Mouse (Mus musculus) neutrophil, adult 59 days (primary cell): ENCODE data around the gene Gjb5. TPM values are rescaled to one million over a fixed set of nuclear protein-coding genes. Genes with fewer than 3 reads are reported as not detected.

Experiments
- total RNA-seq, 2 experiments: library from RNA; stranded (reverse); gene quantifications; 1 replicate in 1 of 2; 2 replicates in 1 of 2; pipeline ENCODE4 v1.2.4; 2023

Gjb5 gene
- not detected for total RNA-seq

DNA sequence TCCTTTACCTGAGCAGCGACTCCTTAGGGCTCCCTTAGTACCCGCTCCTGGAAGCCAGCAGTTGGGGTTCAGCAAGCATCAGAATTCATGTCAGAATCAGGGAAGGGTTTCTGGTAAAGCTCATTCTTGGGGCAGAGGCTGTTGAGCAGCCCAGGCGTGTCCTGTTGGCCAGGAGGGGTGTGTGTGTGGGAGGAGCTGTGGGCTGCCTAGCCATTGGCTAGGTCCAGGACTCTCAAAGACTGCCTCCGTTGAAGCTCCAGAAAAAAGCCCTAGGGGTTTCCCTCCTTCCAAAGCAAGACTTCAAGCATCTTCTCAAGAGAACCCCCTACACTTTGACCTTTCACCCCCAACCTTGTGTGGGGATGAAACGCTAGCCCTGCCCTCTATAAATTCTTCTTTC, at the start of gene Gjb5:
Gjb5 (minus strand) TSS at position 164 of the 400 bp plus-strand sequence.

DNA sequence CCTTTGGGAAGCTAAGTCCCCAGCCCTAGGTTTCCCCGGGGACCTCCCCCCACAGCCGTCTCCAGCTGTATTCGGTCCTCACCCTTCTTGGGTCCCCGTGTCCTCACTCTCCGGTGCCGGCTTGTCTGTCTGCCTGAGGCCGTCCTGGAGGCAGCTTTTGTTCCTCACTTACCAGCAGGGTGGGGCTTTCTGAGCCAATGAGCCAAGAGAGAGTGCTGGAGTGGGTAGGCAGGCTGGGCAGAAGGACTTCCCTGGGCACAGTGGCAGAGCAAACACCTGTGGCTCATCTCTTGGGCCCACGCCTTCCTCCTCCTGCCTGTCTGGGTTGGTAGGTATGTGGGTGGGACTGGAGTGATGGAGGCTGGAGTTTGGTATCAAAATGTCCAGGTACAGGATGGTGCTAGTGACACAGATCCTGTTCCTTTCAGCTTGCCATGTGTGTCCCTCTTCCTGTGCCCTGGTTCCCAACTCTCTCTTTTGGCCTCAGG, 4.0 kb downstream of the Gjb5 start, which contains the start of gene Gjb4:
Gjb4 (minus strand) TSS at position 131 of the 488 bp plus-strand sequence.

DNA sequence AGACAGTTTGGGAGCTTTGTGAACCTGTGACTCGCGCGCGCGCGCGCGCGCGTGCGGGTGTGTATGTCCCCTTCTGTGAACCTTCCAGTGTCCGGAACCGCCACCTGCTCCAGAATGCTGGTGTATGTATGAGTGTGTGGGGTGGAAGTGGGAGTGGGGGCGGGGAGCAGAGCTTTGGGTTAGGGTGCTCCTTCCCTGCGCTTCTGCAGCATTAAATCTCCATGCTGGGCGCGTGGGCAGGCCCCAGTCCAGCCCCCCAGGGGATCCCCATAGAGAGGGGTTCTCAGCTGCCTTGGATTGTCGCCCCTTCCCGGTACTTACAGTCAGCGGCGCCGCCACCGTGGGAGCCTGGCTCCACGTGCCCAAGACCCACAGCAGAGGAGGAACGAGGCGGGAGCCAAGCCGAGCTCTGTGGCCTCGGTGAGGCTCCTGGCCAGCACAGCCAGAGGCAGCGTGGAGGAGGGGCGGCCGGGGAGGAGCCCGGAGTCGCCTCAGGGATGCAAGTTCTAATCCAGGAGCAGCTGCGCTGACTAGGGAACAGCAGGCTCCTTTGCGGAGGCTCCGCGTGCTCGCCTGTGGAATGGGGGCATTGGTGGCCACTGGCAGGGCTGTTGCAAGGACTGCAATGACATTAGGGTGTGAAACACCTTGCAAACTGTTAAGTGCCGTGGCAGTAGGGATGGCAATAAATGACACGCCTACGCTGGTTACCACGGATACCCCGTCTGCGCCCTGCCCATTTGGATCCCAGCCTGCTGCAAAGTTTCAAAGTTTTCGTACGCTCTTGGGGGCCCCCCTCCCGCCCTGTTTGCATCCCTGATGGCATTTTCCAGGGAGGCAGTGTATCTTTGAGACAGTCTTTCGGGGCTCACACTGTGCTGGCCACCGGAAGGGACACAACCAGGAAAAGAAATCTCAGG, 27.5 kb downstream of the Gjb5 start, which contains the start of gene Gjb3:
Gjb3 (minus strand) TSS at position 664 of the 920 bp plus-strand sequence.

DNA sequence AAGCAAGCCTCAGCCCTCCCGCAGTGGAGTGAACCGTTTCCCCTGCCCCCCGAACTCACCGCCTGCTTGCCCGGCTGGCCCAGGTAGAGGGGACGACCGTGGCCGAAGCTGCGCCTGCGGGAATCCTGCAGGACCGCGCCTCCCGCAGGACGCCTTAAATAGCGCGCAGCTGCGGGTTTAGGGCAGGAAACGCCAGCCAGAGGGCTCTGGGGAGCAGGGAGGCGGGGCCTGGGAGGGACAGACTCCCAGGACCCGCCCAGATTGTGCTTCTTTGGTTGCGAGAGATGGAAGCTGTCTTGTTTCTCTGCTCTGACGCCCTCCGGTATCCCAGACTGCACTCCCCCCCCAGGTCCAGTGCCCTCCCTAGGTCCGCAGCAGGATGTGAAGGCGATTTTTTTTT, 44.1 kb downstream of the Gjb5 start, which contains the start of gene Gja4:
Gja4 (minus strand) TSS at position 179 of the 400 bp plus-strand sequence.

Other genes starting within 250 kb of the Gjb5 start
- gene Tmem35b, start 234.5 kb downstream of the Gjb5 start, total RNA-seq, result 1 to 10 TPM; 4.7 TPM
- under 1 TPM in 1 of 2 experiments, not detected in 1; 0.33 TPM for gene Dlgap3, start 189.0 kb downstream of the Gjb5 start, total RNA-seq
- 10 to 100 TPM; 20.0 to 23.5 TPM for gene Smim12, start 114.4 kb downstream of the Gjb5 start, total RNA-seq
- not detected for gene Gja4, start 44.1 kb downstream of the Gjb5 start, total RNA-seq
- 1 to 10 TPM; 1.8 to 3.7 TPM for gene Gjb3, start 27.3 kb downstream of the Gjb5 start, total RNA-seq
- not detected for gene Gjb4, start 4.1 kb downstream of the Gjb5 start, total RNA-seq